ENCODE assay signal across 9 mouse cellular contexts in the genomic region with DNA sequence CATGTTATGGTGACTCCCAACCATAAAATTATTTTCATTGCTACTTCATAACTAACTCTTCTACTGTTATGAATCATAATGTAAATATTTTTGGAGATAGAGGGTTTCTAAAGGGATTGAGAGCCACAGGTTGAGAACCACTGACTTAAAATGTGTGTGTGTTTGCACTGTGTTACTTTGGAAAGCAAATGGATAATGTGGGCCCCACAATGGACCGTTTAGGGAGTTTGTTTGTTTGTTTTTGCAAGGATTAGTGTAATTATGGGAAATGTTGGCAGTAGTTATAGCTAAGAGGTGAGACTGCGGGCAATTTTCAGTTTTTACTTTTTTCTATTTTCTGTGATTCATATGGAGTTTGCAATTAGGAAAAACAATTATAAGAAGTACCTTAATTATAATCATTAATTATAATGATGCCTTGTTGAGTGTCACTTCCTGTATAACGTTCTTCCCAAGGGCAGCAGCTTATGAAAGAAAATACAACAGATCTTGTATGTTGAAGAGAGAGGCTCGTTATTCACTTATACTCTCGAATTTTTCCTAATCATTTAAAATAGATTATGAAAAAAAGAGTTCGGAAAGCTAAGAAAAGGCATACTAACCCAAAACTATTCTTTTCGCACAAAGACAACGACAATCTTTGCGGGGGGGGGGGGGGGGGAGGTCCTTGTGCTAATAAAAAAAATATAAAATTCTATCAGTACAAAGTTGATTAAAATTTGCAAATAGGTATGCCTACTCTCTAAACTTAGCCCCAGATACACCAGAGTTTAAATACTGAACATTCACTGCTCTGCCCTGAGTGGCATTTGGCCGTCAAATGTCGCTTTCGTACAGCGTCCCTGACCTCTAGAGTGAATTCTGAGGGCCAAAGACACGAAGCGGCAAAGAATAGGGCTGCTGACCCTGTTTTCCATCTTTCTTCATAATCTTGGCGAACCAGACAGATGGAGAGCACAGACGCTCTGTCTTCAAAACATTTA. TPM values are rescaled to one million over a fixed set of nuclear protein-coding genes. Genes with fewer than 3 reads are reported as not detected.
DNase-seq lines count a peak whose midpoint lies in the region; ATAC-seq and TF ChIP-seq lines count a peak whose summit lies in the region.
"Had no signal": no experiment of that assay in that cellular context is flagged by ENCODE, and none has a peak within 500 bp of the region (broad histone marks: within the 10 kb centered on the region; RNA-seq: fewer than 3 reads in every experiment).

No protein-coding gene starts in this region.

- peak overlapping the region; percentile 7; the same call in 1 of the 2 replicates for H3K9ac ChIP-seq in heart, postnatal 0 days (replicated peaks; ENCODE audit: low read depth, low read length)
- H3K9ac ChIP-seq in liver, embryonic 16.5 days (ENCODE audit: low read depth, low read length), result peak overlapping the region; percentile 50

- 5% methylated on average over 17 of the region's 17 CpGs for WGBS in heart, postnatal 0 days
- WGBS in liver, embryonic 16.5 days (ENCODE audit: insufficient replicate concordance), result 3% methylated on average over 17 of the region's 17 CpGs

- H3K4me2 ChIP-seq in heart, postnatal 0 days (ENCODE audit: low read depth, low read length), result peak overlapping the region; percentile 57
- peak overlapping the region; percentile 75 for H3K4me2 ChIP-seq in liver, embryonic 16.5 days (ENCODE audit: low read depth, low read length)

- no peak for DNase-seq in cerebellum, postnatal 10 days
- peak; percentile 14 for DNase-seq in ovary, postnatal 36 days (ENCODE audit: low spot score)
- no peak for DNase-seq in ovary, postnatal 14 days (ENCODE audit: low spot score)
- no peak for DNase-seq in heart, postnatal 0 days (ENCODE audit: low spot score)
- DNase-seq in testis, postnatal 14 days (ENCODE audit: low spot score), result peak; percentile 24
- no peak for DNase-seq in frontal cortex, postnatal 25 days (ENCODE audit: low spot score in 2 of 2)

- no peak for TF ChIP-seq EP300 in heart, postnatal 0 days (IDR thresholded peaks at IDR 0.05; ENCODE audit: low read depth)

- peak overlapping the region; percentile 40 for H3K27ac ChIP-seq in heart, postnatal 0 days (ENCODE audit: low read depth)
- peak overlapping the region; percentile 45 for H3K27ac ChIP-seq in liver, embryonic 16.5 days (ENCODE audit: low read length)

- ATAC-seq in cerebellum, adult (ENCODE audit: insufficient number of reproducible peaks, low FRiP score, low TSS enrichment), result peak; percentile 56
- peak; percentile 59; the same call in 1 of the 2 replicates for ATAC-seq in heart, postnatal 0 days (ENCODE audit: insufficient read depth, low read depth)
- peak; percentile 66 for ATAC-seq in liver, embryonic 16.5 days (ENCODE audit: low read depth)

- H3K4me3 ChIP-seq in heart, postnatal 0 days (ENCODE audit: low read depth, low read length), result peak overlapping the region; percentile 73
- H3K4me3 ChIP-seq in liver, embryonic 16.5 days (ENCODE audit: low read depth, low read length), result peak overlapping the region; percentile 78

- no peaks in the 10 kb centered on the region for H3K27me3 ChIP-seq in heart, postnatal 0 days (ENCODE audit: control insufficient read depth, insufficient read depth, low read length)
- no peaks in the 10 kb centered on the region for H3K27me3 ChIP-seq in liver, embryonic 16.5 days (ENCODE audit: control insufficient read depth, insufficient read depth, low read depth, low read length)

- H3K9me3 ChIP-seq in heart, postnatal 0 days (replicated peaks; ENCODE audit: control insufficient read depth, low read length), result no peaks in the 10 kb centered on the region
- H3K9me3 ChIP-seq in liver, embryonic 16.5 days (replicated peaks; ENCODE audit: control insufficient read depth, low read length), result no peaks in the 10 kb centered on the region

- H3K36me3 ChIP-seq in heart, postnatal 0 days (replicated peaks; ENCODE audit: control insufficient read depth, insufficient read depth, low read length), result peaks cover 8% of the 10 kb centered on the region; the same call in 1 of the 2 replicates
- no peaks in the 10 kb centered on the region; the same call in 1 of the 2 replicates for H3K36me3 ChIP-seq in liver, embryonic 16.5 days (ENCODE audit: control insufficient read depth, insufficient read depth)

- H3K4me1 ChIP-seq in heart, postnatal 0 days (ENCODE audit: control insufficient read depth, insufficient read depth), result no peaks in the 10 kb centered on the region
- no peaks in the 10 kb centered on the region for H3K4me1 ChIP-seq in liver, embryonic 16.5 days (ENCODE audit: control insufficient read depth, low read depth, low read length)

- no peak for TF ChIP-seq CTCF in heart, postnatal 0 days (IDR thresholded peaks at IDR 0.05; ENCODE audit: low read depth)

RNA-seq across cellular contexts. Expression of a gene that starts 20.1 kb away (rescaled TPM):
- 54.7 and 58.2 TPM in 2 replicates for total RNA-seq in heart, postnatal 0 days (2014; rRNA removed; ENCODE audit: low replicate concordance)
- 33.0 and 35.3 TPM in 2 replicates for polyA plus RNA-seq in heart, postnatal 0 days (2015; fragmentation: Nextera tagmentation; extraction: Ambion mirVana)
- polyA plus RNA-seq in liver, embryonic 16.5 days (2015; fragmentation: Nextera tagmentation; extraction: Ambion mirVana), result 41.3 and 42.7 TPM in 2 replicates

RNA-seq across cellular contexts. Expression of a gene that starts 53.7 kb away (rescaled TPM):
- not detected in 2 replicates for total RNA-seq in heart, postnatal 0 days (2014; rRNA removed; ENCODE audit: low replicate concordance)
- not detected in 2 replicates for polyA plus RNA-seq in heart, postnatal 0 days (2015; fragmentation: Nextera tagmentation; extraction: Ambion mirVana)
- not detected in 2 replicates for polyA plus RNA-seq in liver, embryonic 16.5 days (2015; fragmentation: Nextera tagmentation; extraction: Ambion mirVana)
- total RNA-seq: gastrocnemius, adult 8-10 months had no signal

Comparison
In these comparisons a context has a peak if more than half of its experiments do, and no peak if none do; other contexts are left out.
1. DNase-seq: peak in ovary, postnatal 36 days (single experiment) and testis, postnatal 14 days (single experiment); none in cerebellum, postnatal 10 days (0 of 2), ovary, postnatal 14 days (single experiment), heart, postnatal 0 days (single experiment) and frontal cortex, postnatal 25 days (0 of 2).
2. Peak in every context shown above with its lines, with median percentiles within 50 percentile points of each other: ATAC-seq.